Mouse (Mus musculus): ENCODE results near the gene Lhfpl5. TPM values are rescaled to one million over a fixed set of nuclear protein-coding genes. Genes with fewer than 3 reads are reported as not detected.
A peak's percentile ranks its signal among the peaks of the same experiment; 100 is the strongest.

The Lhfpl5 gene
- total and polyA plus RNA-seq, 3 experiments = 0.08 TPM; not detected in 2

DNA sequence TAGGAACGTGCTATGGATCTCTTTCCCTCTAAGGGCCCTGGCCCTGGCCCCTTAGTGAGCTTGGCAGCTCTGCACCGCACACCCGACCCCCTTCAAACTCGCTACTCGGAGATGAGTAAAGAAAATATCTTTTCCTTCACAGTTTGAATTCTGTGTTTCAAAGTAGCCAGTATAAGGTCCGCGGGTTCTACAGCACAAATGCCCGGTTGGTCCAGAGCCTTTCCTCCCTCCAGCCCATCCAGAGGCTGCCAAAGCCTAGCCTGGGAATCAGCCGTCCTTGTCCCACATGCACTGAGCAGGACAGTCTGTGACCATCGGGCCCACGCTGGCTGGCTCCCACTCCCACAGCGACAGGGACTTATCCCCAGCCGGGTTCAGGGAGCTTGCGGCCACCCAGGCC lies 26.3 kb upstream of the Lhfpl5 start, which contains the start of gene Clpsl2:
Gene Clpsl2, plus strand, starts transcription at position 301 of the 400 bp plus-strand sequence.
- H3K4me1 ChIP-seq (ENCODE audit: control insufficient read depth in 1 of 2, insufficient read depth in 2 of 2) = peaks cover 0 to 2% of the 10 kb centered on the region in 2 experiments; a peak in 1 of 4 replicates
- H3K36me3 ChIP-seq (replicated peaks in 1 of 2; ENCODE audit: control insufficient read depth in 1 of 2, insufficient read depth in 1 of 2, low read length in 1 of 2) = no peaks in the 10 kb centered on the region
- peaks cover 3% of the 10 kb centered on the region for H3K9me3 ChIP-seq (replicated peaks; ENCODE audit: low read length)
- TF ChIP-seq E2F4 (IDR thresholded peaks at IDR 0.05; ENCODE audit: insufficient replicate concordance, low read depth, low read length) (no peak), ETS1 (conservative IDR thresholded peaks at IDR 0.05; ENCODE audit: low read depth, low read length) (no peak), UBTF (IDR thresholded peaks at IDR 0.05; ENCODE audit: low read depth, low read length) (no peak), GABPA (IDR thresholded peaks at IDR 0.05; ENCODE audit: insufficient replicate concordance, low read depth, low read length) (no peak), MXI1 (IDR thresholded peaks at IDR 0.05; ENCODE audit: low read depth, low read length) (no peak), CHD1 (IDR thresholded peaks at IDR 0.05; ENCODE audit: low read depth, low read length) (no peak), PAX5 (IDR thresholded peaks at IDR 0.05; ENCODE audit: low read length) (no peak), MAFK (IDR thresholded peaks at IDR 0.05; ENCODE audit: insufficient replicate concordance, low read length) (no peak), MYC (IDR thresholded peaks at IDR 0.05; ENCODE audit: low read depth, low read length) (no peak), KAT2A (IDR thresholded peaks at IDR 0.05; ENCODE audit: insufficient replicate concordance, low read length) (no peak), MAZ (IDR thresholded peaks at IDR 0.05; ENCODE audit: low read depth, low read length) (no peak), TCF12 (IDR thresholded peaks at IDR 0.05; ENCODE audit: low read depth, low read length) (no peak)
- dilution Hi-C loops (cut with MboI; ENCODE audit: extremely low pct_ligation_motif_present, extremely low pct_unique_long_range_greater_than_20kb, low sequenced_read_pairs) (no loop called here), in situ Hi-C loops (cut with MboI; ENCODE audit: low pct_ligation_motif_present, low pct_unique_long_range_greater_than_20kb, low sequenced_read_pairs) (no loop called here)
- H3K4me3 ChIP-seq (replicated peaks in 1 of 3; ENCODE audit: low read depth in 2 of 3, low read length in 2 of 3, poor library complexity in 1 of 3) = no peak within 1 kb of the TSS
- no peak within 1 kb of the TSS; the same call in 1 of the 2 replicates for H3K27ac ChIP-seq (ENCODE audit: insufficient read depth, low read depth)
- DNase-seq (ENCODE audit: extremely low read depth) = no peak
- H3K27me3 ChIP-seq (replicated peaks) = peaks cover 46% of the 10 kb centered on the region
- H3K9ac ChIP-seq (ENCODE audit: insufficient read depth, low read depth) = no peak within 1 kb of the TSS
- H3K4me2 ChIP-seq (ENCODE audit: insufficient read depth, low read depth, poor library complexity, severe bottlenecking) = no peak within 1 kb of the TSS
- H3K79me2 ChIP-seq (replicated peaks; ENCODE audit: control insufficient read depth, extremely low read depth, insufficient read depth, poor library complexity, severe bottlenecking) = no peaks in the 10 kb centered on the region

DNA sequence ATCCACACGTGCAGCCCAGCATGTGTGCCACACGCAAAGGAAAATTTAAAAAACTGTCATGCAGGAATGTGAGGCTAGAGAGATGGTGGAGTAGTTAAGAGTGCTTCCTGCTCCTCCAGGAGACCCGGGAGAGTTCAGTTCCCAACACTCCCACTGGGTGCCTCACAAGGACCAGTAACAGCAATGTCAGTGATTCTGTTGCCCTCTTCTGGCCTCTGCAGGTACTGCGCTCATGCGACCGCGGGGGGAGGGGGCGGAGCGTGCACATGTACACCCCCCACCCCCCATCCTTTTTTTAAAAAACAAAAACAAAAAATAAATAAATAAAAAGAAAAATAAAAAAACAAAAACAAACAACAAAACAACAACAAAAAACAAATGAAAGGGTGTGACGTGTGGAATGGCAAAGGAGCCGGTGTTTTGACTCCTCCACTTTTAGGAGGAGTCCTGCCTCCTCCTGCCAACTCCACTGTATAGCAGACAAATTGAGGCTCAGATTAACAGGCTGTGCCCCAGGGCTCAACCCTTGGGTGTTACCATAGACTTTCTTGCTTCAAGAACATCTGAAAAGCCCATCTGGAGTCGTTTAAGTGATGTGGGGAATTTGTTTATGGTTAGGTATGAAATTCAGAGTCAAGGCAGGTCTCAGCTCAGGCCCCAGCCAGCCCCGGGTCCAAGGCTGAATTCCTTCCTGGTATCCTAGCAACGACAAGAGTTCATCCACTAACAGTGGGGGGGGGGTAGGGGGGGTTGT lies 22.2 kb upstream of the Lhfpl5 start:
- in situ Hi-C loops (cut with MboI; ENCODE audit: low pct_ligation_motif_present, low pct_unique_long_range_greater_than_20kb, low sequenced_read_pairs) = no loop called here
- dilution Hi-C loops (cut with MboI; ENCODE audit: extremely low pct_ligation_motif_present, extremely low pct_unique_long_range_greater_than_20kb, low sequenced_read_pairs) = no loop called here
- peaks cover 34% of the 10 kb centered on the region for H3K27me3 ChIP-seq (replicated peaks)
- TF ChIP-seq MXI1 (IDR thresholded peaks at IDR 0.05; ENCODE audit: low read depth, low read length) = no peak
- peak; percentile 67; the same call in 1 of the 2 replicates for TF ChIP-seq CHD2 (IDR thresholded peaks at IDR 0.05; ENCODE audit: low read length)
- no peak for TF ChIP-seq EP300 (IDR thresholded peaks at IDR 0.05; ENCODE audit: low read length)
- TF ChIP-seq BHLHE40 (IDR thresholded peaks at IDR 0.05; ENCODE audit: low read depth, low read length) = peak; percentile 60
- no peak for TF ChIP-seq E2F4 (IDR thresholded peaks at IDR 0.05; ENCODE audit: insufficient replicate concordance, low read depth, low read length)
- TF ChIP-seq ELF1 (IDR thresholded peaks at IDR 0.05; ENCODE audit: low read depth, low read length) = peak; percentile 22; the same call in 1 of the 2 replicates
- TF ChIP-seq RCOR1 (conservative IDR thresholded peaks at IDR 0.05; ENCODE audit: low read depth, low read length) = no peak
- TF ChIP-seq POLR2A (IDR thresholded peaks at IDR 0.05; ENCODE audit: low read depth, low read length) = no peak
- peak; percentile 47; the same call in 1 of the 2 replicates for TF ChIP-seq NELFE (IDR thresholded peaks at IDR 0.05; ENCODE audit: low read depth, low read length)
- TF ChIP-seq TCF12 (IDR thresholded peaks at IDR 0.05; ENCODE audit: low read depth, low read length) = no peak
- TF ChIP-seq PAX5 (IDR thresholded peaks at IDR 0.05; ENCODE audit: low read length) = no peak
- no peak for TF ChIP-seq ZNF384 (IDR thresholded peaks at IDR 0.05; ENCODE audit: low read depth, low read length)
- TF ChIP-seq SIN3A (IDR thresholded peaks at IDR 0.05; ENCODE audit: low read length) = no peak
- TF ChIP-seq MAZ (IDR thresholded peaks at IDR 0.05; ENCODE audit: low read depth, low read length) = peak; percentile 75
- TF ChIP-seq JUN (IDR thresholded peaks at IDR 0.05; ENCODE audit: insufficient read depth, low read depth, low read length) = no peak
- TF ChIP-seq ZC3H11A (IDR thresholded peaks at IDR 0.05; ENCODE audit: low read depth, low read length) = no peak; the same call in 1 of the 2 replicates
- TF ChIP-seq MYC (IDR thresholded peaks at IDR 0.05; ENCODE audit: low read depth, low read length) = peak; percentile 66; the same call in 1 of the 2 replicates
- no peak for TF ChIP-seq GABPA (IDR thresholded peaks at IDR 0.05; ENCODE audit: insufficient replicate concordance, low read depth, low read length)
- no peak for TF ChIP-seq ETS1 (conservative IDR thresholded peaks at IDR 0.05; ENCODE audit: low read depth, low read length)
- no peak for TF ChIP-seq USF1 (IDR thresholded peaks at IDR 0.05; ENCODE audit: low read depth, low read length)
- TF ChIP-seq CHD1 (IDR thresholded peaks at IDR 0.05; ENCODE audit: low read depth, low read length) = no peak
- TF ChIP-seq MAFK (IDR thresholded peaks at IDR 0.05; ENCODE audit: insufficient replicate concordance, low read length) = no peak
- TF ChIP-seq HCFC1 (IDR thresholded peaks at IDR 0.05; ENCODE audit: low read depth, low read length) = no peak
- TF ChIP-seq SMC3 (IDR thresholded peaks at IDR 0.05; ENCODE audit: low read depth, low read length) = peak; percentile 72
- no peak for TF ChIP-seq JUND (conservative IDR thresholded peaks at IDR 0.05; ENCODE audit: low read depth, low read length)
- no peak for TF ChIP-seq NRF1 (IDR thresholded peaks at IDR 0.05; ENCODE audit: low read depth, low read length)

More for the DNA sequence above, 22.2 kb upstream of the Lhfpl5 start:
- Histone ChIP-seq H3K4me1 (ENCODE audit: control insufficient read depth in 1 of 2, insufficient read depth in 2 of 2) (peaks cover 0 to 18% of the 10 kb centered on the region in 2 experiments; a peak in 2 of 4 replicates), H3K9ac (ENCODE audit: insufficient read depth, low read depth) (no peak overlapping the region), H3K4me3 (replicated peaks in 1 of 3; ENCODE audit: low read depth in 2 of 3, low read length in 2 of 3, poor library complexity in 1 of 3) (no peak overlapping the region), H3K79me2 (replicated peaks; ENCODE audit: control insufficient read depth, extremely low read depth, insufficient read depth, poor library complexity, severe bottlenecking) (no peaks in the 10 kb centered on the region), H3K36me3 (replicated peaks in 1 of 2; ENCODE audit: control insufficient read depth in 1 of 2, insufficient read depth in 1 of 2, low read length in 1 of 2) (no peaks in the 10 kb centered on the region), H3K4me2 (ENCODE audit: insufficient read depth, low read depth, poor library complexity, severe bottlenecking) (no peak overlapping the region), H3K27ac (ENCODE audit: insufficient read depth, low read depth) (no peak overlapping the region), H3K9me3 (replicated peaks; ENCODE audit: low read length) (peaks cover 6% of the 10 kb centered on the region)
- DNase-seq (ENCODE audit: extremely low read depth) = peak; percentile 60

Data from CH12.LX (cell line).